Mouse (Mus musculus) spleen, postnatal 0 days (tissue): Measurements from ENCODE around the gene Zcchc10. TPM values are rescaled to one million over a fixed set of nuclear protein-coding genes. Genes with fewer than 3 reads are reported as not detected.

Source experiments
- polyA plus RNA-seq: library from polyadenylated mRNA; unstranded; fragments of >200 nt; fragmentation: Nextera tagmentation; extraction: Ambion mirVana; gene quantifications from 2 replicates; pipeline ENCODE4 v1.2.1, GENCODE M21; 2015

The Zcchc10 gene
- 16.6 and 17.1 TPM in 2 replicates for polyA plus RNA-seq

GRCm38 (mm10) chr11:53324512-53324968, at the start of gene Zcchc10:
TSS of gene Zcchc10 (plus strand) at chr11:53324679.

GRCm38 (mm10) chr11:53300330-53301166, 23.9 kb upstream of the Zcchc10 start, which contains the start of gene Hspa4:
TSS of gene Hspa4 (minus strand) at chr11:53300457.

GRCm38 (mm10) chr11:53350291-53351223, 26.1 kb downstream of the Zcchc10 start, which contains the start of gene Aff4:
TSS of gene Aff4 (plus strand) at chr11:53350833.

Other genes starting within 250 kb of the Zcchc10 start
- 57.7 TPM in 2 replicates for gene Hspa4, start 24.2 kb upstream of the Zcchc10 start, polyA plus RNA-seq
- gene Aff4, start 26.2 kb downstream of the Zcchc10 start, polyA plus RNA-seq, result 13.4 and 17.5 TPM in 2 replicates
- 0.27 TPM in 1 of 2 replicates, not detected in the other for gene Leap2, start 98.5 kb downstream of the Zcchc10 start, polyA plus RNA-seq
- 515 and 595 TPM in 2 replicates for gene Uqcrq, start 106.2 kb downstream of the Zcchc10 start, polyA plus RNA-seq
- 0.45 and 0.58 TPM in 2 replicates for gene Gdf9, start 106.3 kb downstream of the Zcchc10 start, polyA plus RNA-seq
- gene Gm10447, start 132.4 kb downstream of the Zcchc10 start, polyA plus RNA-seq, result not detected in 2 replicates
- gene Shroom1, start 132.5 kb downstream of the Zcchc10 start, polyA plus RNA-seq, result 0.13 and 0.22 TPM in 2 replicates
- not detected in 2 replicates for gene Gm9837, start 145.8 kb downstream of the Zcchc10 start, polyA plus RNA-seq
- gene Gm9945, start 155.5 kb downstream of the Zcchc10 start, polyA plus RNA-seq, result 0.87 and 1.1 TPM in 2 replicates
- gene Sowaha, start 155.6 kb downstream of the Zcchc10 start, polyA plus RNA-seq, result 15.1 and 15.2 TPM in 2 replicates
- gene Sept8, start 194.6 kb downstream of the Zcchc10 start, polyA plus RNA-seq, result 27.8 and 29.4 TPM in 2 replicates
- gene Kif3a, start 242.7 kb downstream of the Zcchc10 start, polyA plus RNA-seq, result 18.1 and 19.0 TPM in 2 replicates